Mouse (Mus musculus): ENCODE results near the gene Nfia. TPM values are rescaled to one million over a fixed set of nuclear protein-coding genes. Genes with fewer than 3 reads are reported as not detected.

Gene Nfia
- polyA plus RNA-seq, 1 experiment: 0.09 TPM

GRCm38 (mm10) chr4:98108676-98109016 is 336.1 kb downstream of the Nfia start:
- TF ChIP-seq GATA1 (IDR thresholded peaks at IDR 0.05; ENCODE audit: low read length): no peak

- TF ChIP-seq GATA1 (IDR thresholded peaks at IDR 0.05; ENCODE audit: low read length): no peak
Observed at GRCm38 (mm10) chr4:98109064-98109463, 336.5 kb downstream of the Nfia start.

DNA sequence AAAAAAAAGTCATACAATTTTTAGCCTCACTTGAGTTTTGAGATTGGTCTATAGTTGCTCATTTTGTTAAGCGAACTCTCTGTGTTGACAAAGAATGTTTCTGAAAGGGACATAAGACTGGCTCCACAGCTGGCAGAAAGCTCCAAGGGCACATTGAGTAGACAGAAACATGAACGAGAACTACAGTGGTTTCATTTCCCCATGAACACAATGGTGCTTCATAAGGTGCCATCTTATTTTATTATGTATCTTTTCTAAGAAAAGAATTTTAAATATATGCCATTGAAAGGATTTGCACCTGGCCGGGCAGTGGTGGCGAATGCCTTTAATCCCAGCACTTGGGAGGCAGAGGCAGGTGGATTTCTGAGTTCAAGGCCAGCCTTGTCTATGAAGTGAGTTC is 337.4 kb downstream of the Nfia start:
- TF ChIP-seq GATA1 (IDR thresholded peaks at IDR 0.05; ENCODE audit: low read length): no peak

DNA sequence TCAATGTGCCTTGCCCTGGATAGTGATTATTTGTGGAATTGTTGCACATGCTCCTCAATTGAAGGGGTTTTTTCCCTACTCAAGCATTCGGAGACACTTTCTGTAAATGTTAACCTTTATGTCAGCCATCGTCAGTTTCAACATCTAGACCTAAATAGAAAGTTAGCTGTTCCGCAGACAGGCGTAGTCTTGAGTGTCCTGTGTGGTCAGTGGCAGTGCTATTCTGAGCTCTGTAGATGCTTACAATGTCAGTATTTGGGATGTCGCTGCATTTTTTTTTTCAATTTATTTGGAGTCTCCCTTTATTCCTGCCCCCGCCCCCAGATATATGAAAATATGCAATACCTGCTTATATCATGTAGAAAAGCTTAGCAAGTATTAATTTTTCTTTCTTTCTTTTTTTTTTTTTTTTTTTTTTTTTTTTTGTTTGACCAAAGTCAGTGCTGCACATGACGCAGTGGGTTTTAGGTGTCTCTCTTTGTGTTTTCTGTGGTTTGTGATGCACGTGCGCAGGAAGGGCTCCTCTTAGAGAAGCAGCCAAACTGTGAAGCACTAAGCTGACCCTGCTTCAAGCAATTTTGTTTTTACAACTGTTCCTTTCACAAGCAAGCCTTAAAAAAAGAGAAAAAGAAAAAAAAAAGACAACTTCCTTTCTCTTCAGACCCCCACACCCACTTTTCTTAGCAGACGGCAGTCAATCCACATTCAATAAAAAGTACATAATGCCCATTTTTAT is 340.9 kb downstream of the Nfia start:
- no peak for TF ChIP-seq GATA1 (IDR thresholded peaks at IDR 0.05; ENCODE audit: low read length)

DNA sequence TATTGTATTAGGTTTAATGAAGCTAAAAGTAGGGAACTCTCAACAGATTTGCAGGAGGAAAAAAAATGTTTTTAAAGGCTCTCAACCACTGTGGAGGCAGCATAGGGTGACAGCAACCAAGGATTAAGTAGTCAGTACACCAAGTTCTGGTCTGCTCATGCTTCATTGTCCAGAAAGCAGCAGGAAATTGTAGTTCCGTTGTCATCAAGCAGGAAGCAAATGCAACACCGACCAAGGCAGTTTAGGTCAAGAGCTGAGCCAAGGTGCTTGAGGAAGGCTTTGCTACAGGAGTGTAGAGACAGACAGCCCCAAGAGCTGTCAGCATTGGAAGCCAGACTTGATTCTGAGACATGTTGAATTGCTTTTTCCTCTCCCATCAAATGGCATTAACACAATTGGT is 342.4 kb downstream of the Nfia start:
- no peak for TF ChIP-seq GATA1 (IDR thresholded peaks at IDR 0.05; ENCODE audit: low read length)

DNA sequence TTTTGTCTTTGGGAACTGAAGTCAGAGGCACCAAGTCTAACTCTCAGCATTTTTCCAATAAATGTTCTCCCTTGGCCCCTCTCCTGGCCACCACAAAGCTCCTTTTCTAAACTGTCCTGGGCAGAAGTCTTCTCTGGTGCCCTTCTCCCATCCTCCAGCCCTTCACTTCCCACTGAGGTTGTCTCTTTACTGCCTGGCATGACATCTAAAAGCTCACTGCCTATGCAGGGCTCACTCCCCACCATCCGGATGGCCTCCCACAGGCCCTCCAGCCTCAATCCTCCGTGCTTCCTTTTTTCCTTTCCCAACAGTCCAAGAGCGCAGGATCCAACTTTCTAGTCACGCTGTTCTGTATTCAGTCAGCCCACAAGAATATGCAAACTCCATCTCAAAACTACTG is 342.9 kb downstream of the Nfia start:
- no peak for TF ChIP-seq GATA1 (IDR thresholded peaks at IDR 0.05; ENCODE audit: low read length)

DNA sequence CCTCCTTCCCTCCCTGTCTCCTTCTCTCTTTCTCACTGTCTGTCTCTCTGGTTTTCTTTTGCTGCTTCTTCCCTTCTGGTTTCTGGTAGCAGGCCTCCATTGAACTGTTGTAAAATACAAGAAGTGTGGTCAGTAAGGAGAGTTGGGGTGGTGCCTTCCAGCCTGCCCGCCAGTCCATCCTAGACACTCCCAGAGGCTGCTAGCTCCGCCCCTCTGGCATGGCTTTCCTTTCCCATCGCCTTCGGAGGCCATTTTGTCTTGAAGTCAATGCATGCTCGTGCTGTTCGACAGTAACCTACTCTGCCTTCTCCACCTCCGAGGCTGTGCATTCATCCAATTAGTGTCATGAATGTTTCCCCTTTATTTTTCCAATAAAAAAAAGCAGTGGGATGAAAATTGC is 343.5 kb downstream of the Nfia start:
- no peak for TF ChIP-seq GATA1 (IDR thresholded peaks at IDR 0.05; ENCODE audit: low read length)

DNA sequence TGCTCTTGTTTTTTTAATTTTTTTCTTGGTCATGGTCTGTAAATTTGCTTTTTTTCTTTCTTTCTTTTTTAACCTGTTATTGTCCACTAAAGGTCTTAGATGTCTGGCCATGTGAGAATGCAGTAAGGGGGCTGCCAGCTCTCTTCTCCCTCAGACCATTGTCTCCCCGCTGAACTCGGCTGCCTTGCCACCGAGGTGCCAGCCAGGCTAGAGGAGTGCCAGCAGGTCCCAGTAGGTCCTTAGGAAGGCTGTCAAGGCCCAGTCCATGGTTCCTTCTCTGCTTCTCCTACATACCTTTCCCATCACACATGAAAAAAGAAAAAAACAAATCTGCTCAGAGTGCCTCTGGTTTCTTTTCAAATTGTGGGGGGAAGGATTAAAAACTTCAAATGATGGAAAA is 345.6 kb downstream of the Nfia start:
- TF ChIP-seq GATA1 (IDR thresholded peaks at IDR 0.05; ENCODE audit: low read length): no peak

DNA sequence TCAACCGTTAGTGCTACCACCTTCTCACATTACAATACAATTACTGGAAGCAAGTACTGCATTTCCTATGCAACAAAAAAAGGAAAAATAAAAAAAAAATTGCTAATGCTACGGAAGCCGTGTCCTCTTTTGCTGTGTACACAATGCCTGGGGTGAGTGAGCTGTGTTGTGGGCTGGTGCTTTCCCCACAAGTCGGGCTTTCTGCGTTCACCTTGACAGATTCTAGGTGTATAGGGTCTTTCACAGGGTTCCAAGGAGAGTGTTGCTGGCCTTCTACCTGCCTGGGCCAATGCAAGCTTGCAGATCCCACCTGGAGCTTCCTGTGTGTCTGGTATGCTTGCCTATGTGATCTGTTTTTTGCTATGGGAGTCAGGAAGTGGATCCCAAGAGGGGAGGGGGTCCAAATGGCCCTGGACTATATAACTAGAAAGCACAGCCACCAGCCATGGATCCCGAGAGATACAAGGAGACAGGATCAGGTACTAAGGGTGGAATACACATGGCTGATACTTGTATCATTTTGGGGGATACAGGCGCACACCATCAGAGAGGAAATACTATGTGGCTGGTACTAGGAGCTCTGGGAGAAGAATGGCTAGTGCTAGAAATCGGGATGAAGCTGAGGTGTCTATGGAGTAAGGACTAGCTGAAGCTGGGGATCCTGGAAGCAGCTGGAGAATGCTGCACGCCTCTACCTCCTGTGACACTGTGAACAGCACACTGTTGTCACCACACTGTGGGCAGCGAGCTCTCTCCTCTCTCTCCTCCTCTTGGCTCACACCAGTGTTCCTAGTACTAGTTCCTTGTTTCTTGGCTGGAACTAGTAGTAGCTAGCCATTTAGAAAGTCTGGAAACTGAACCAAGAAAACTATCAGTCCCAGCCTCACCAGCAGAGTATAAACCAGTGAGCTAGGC is 346.5 kb downstream of the Nfia start:
- TF ChIP-seq GATA1 (IDR thresholded peaks at IDR 0.05; ENCODE audit: low read length): no peak

GRCm38 (mm10) chr4:98119949-98120531 is 347.5 kb downstream of the Nfia start:
- no peak for TF ChIP-seq GATA1 (IDR thresholded peaks at IDR 0.05; ENCODE audit: low read length)

DNA sequence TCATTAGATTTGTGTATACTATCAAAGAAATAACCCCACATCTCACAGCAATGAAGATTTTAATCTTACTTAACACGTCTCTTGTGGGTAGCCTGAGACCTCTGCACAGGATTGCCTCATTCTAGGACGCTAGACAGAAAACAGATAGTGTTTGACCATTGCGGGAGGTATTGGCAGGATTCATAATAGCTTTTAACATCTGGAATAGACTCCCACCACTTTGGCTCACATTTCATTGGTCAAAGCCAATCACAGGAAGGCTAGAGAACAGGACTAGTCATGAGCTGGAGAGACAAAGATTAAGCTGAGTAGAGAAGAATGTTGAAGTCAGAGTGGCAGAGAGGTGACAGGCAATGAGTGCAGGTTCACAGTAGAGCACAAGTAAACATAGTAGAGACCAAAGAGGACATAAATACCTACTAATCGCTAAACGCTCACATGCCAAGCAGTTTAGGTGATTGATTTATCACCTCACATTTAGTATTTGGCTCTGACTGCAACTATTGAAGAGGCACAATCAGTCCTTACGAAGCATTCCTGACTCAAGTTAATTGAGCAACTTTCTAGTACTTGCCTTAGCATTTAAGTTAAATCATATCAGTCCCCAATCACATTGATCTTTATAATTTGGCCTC is 348.3 kb downstream of the Nfia start:
- TF ChIP-seq GATA1 (IDR thresholded peaks at IDR 0.05; ENCODE audit: low read length): no peak

DNA sequence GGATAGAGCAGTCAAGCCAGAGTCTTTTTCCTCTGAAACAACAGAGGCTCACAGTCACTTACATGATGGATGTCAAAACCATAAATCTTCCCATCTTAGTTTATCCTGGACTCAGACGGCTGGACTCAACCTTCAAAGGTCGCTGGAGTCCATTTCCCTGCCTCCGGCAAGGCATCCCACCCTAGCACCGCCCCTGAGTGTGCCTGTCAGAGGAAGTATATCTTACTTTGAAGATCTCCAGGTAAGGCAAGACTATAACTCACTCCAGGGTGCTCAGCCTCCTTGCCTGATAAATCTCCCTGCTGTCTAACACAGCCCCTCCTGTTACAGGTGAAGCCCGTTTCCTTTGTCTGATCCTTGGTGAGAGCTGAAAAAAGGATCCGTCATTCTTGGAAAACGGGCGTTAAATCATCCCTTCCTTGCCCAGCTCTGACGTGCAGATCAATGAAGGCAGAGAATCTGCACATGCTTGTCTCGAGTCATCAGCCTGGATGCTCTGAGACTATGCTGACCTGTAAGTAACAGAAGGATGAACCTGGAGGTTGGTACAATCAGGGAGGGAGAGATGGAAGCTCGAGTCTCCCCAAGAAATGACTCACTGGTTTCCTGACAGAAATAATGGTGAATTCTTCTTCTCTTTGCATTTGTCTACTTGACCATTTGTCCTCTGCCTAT is 353.6 kb downstream of the Nfia start:
- no peak for TF ChIP-seq GATA1 (IDR thresholded peaks at IDR 0.05; ENCODE audit: low read length)

GRCm38 (mm10) chr4:98130798-98131197 is 358.3 kb downstream of the Nfia start:
- no peak for TF ChIP-seq GATA1 (IDR thresholded peaks at IDR 0.05; ENCODE audit: low read length)

GRCm38 (mm10) chr4:98134027-98134426 is 361.5 kb downstream of the Nfia start:
- no peak for TF ChIP-seq GATA1 (IDR thresholded peaks at IDR 0.05; ENCODE audit: low read length)

GRCm38 (mm10) chr4:98136072-98136471 is 363.5 kb downstream of the Nfia start:
- TF ChIP-seq GATA1 (IDR thresholded peaks at IDR 0.05; ENCODE audit: low read length): no peak

All from G1E-ER4 (cell line).